24 mouse cellular contexts compared by ENCODE assay signal in the genomic region with DNA sequence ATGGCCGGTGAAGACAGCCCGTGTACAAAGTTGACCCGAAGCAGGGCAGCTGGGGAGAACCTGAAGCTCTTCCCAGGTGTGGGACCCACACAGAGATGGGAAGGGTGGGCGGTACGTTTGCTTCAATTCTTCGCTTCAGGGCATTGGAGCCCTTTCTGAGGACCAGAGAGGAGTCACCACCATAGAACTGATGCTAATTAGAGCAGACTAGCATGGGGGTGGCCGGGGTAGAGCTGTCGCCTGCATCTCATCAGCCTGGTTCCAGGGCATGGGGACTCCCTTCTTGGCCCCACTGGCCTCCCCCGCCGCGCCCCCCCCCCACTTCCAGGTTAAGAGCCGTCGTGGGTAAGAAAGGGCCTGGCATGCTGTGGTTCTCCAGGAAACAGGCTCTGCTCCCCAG.
"Had no signal": no experiment of that assay in that cellular context is flagged by ENCODE, and none has a peak within 500 bp of the region (broad histone marks: within the 10 kb centered on the region; RNA-seq: fewer than 3 reads in every experiment).

No protein-coding gene starts in this region.

- H3K4me3 ChIP-seq: gastrocnemius, adult 2 months; heart, embryonic 10.5 days; heart, embryonic 12.5 days; hindbrain, embryonic 10.5 days; hindbrain, embryonic 12.5 days; intestine, embryonic 15.5 days; layer of hippocampus, adult 2 months; left cerebral cortex, adult 2 months; limb, embryonic 10.5 days; limb, embryonic 12.5 days had no signal

- ATAC-seq: hindbrain, embryonic 16.5 days; inflammation-experienced regulatory T-cells, adult 6 months; intestine, embryonic 15.5 days; intestine, postnatal 0 days had no signal

- DNase-seq: gastrocnemius, adult 2 months; gastrocnemius, postnatal 10 days; gastrocnemius, postnatal 25 days; heart, adult 18-20 months; heart, postnatal 10 days; heart, postnatal 4 days; kidney, adult 18-20 months; kidney, adult 8-10 months; kidney, postnatal 10 days; kidney, postnatal 25 days; kidney, postnatal 4 days had no signal

- H3K9me3 ChIP-seq: heart, embryonic 10.5 days; heart, embryonic 12.5 days; hindbrain, embryonic 10.5 days; hindbrain, embryonic 12.5 days; intestine, embryonic 15.5 days; limb, embryonic 10.5 days; limb, embryonic 12.5 days had no signal

- H3K9ac ChIP-seq: heart, embryonic 12.5 days; hindbrain, embryonic 12.5 days; hindbrain, embryonic 14.5 days; intestine, embryonic 15.5 days; limb, embryonic 12.5 days had no signal

- H3K36me3 ChIP-seq: heart, embryonic 10.5 days; heart, embryonic 12.5 days; hindbrain, embryonic 10.5 days; hindbrain, embryonic 12.5 days; intestine, embryonic 15.5 days; limb, embryonic 10.5 days; limb, embryonic 12.5 days had no signal

- H3K27ac ChIP-seq: gastrocnemius, adult 2 months; heart, embryonic 10.5 days; hindbrain, embryonic 12.5 days; hindbrain, embryonic 14.5 days; intestine, embryonic 15.5 days; layer of hippocampus, adult 2 months; left cerebral cortex, adult 2 months; limb, embryonic 10.5 days; limb, embryonic 12.5 days had no signal

- H3K4me2 ChIP-seq: heart, embryonic 12.5 days; hindbrain, embryonic 12.5 days; hindbrain, embryonic 14.5 days; intestine, embryonic 15.5 days; limb, embryonic 12.5 days had no signal

- H3K4me1 ChIP-seq: heart, embryonic 10.5 days; intestine, embryonic 15.5 days had no signal

- H3K27me3 ChIP-seq: intestine, embryonic 15.5 days had no signal
